Mouse (Mus musculus): Measurements from ENCODE around the gene Mettl25.

GRCm38 (mm10) chr10:105760046-105760445 lies 81.1 kb downstream of the Mettl25 start:
- TF ChIP-seq CTCF (conservative IDR thresholded peaks at IDR 0.05; ENCODE audit: low read length) (no peak), POU5F1 (IDR thresholded peaks at IDR 0.05; ENCODE audit: borderline replicate concordance, low read length) (no peak)

All from E14TG2a.4 (cell line).